ENCODE assay signal across 13 mouse cellular contexts in the genomic region with DNA sequence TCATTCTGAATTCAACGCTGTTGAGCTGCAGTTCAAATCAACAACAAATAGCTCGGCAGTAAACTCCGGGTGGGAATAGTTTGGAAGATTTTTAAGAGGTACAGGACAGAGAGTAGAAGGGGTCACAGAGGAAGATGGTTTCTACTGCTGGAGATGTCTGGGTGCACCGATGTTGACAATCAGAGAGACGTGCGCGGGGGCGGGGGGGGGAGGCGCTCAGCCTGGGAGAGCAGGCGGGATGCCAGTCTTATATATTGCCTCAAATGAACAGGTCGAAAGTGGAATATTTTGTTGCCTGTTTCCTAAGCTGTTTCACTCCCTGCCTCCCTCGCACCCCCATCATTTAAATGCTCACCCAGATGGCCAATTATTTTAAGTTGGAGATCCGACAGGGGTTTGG.
A peak's percentile ranks its signal among the peaks of the same experiment; 100 is the strongest.
DNase-seq lines count a peak whose midpoint lies in the region; ATAC-seq and TF ChIP-seq lines count a peak whose summit lies in the region.
"Had no signal": no experiment of that assay in that cellular context is flagged by ENCODE, and none has a peak within 500 bp of the region (broad histone marks: within the 10 kb centered on the region; RNA-seq: fewer than 3 reads in every experiment).

No protein-coding gene starts in this region.

- H3K9ac ChIP-seq in heart, postnatal 0 days (replicated peaks; ENCODE audit: low read depth, low read length), result no peak overlapping the region
- H3K9ac ChIP-seq in heart, adult 2 months (ENCODE audit: low read depth, low read length), result no peak overlapping the region
- no peak overlapping the region for H3K9ac ChIP-seq in embryonic facial prominence, embryonic 11.5 days (replicated peaks; ENCODE audit: low read length)
- H3K9ac ChIP-seq in forebrain, postnatal 0 days, result 0 out of 2 replicates have a peak overlapping the region, but pooled peaks have one; percentile 6
- H3K9ac ChIP-seq in midbrain, embryonic 11.5 days (ENCODE audit: low read length), result peak overlapping the region; percentile 9; the same call in 1 of the 2 replicates

- peak overlapping the region; percentile 49 for H3K4me2 ChIP-seq in heart, postnatal 0 days (ENCODE audit: low read depth, low read length)
- peak overlapping the region; percentile 19; the same call in 1 of the 2 replicates for H3K4me2 ChIP-seq in embryonic facial prominence, embryonic 11.5 days (ENCODE audit: low read depth, low read length)
- H3K4me2 ChIP-seq in forebrain, postnatal 0 days (ENCODE audit: low read depth), result peak overlapping the region; percentile 46
- peak overlapping the region; percentile 47 for H3K4me2 ChIP-seq in midbrain, embryonic 11.5 days

- intact Hi-C loops in heart, adult 2 months (cut with DNase I), result no loop called here
- intact Hi-C loops in left cerebral cortex, postnatal 25 days (cut with DNase I), result no loop called here

- 0 out of 2 replicates have a peak, but pooled peaks cover 12% of the 10 kb centered on the region for H3K4me1 ChIP-seq in heart, postnatal 0 days (ENCODE audit: control insufficient read depth, insufficient read depth)
- H3K4me1 ChIP-seq in heart, adult 2 months (ENCODE audit: control insufficient read depth, insufficient read depth, low read length), result peaks cover 1% of the 10 kb centered on the region; the same call in 1 of the 2 replicates
- no peaks in the 10 kb centered on the region for H3K4me1 ChIP-seq in embryonic facial prominence, embryonic 11.5 days (ENCODE audit: control insufficient read depth, insufficient read depth, low read length)
- H3K4me1 ChIP-seq in forebrain, postnatal 0 days (ENCODE audit: insufficient read depth), result no peaks in the 10 kb centered on the region
- peaks cover 12% of the 10 kb centered on the region; the same call in 1 of the 2 replicates for H3K4me1 ChIP-seq in midbrain, embryonic 11.5 days (ENCODE audit: control insufficient read depth, insufficient read depth, low read length)

- no peaks in the 10 kb centered on the region for H3K36me3 ChIP-seq in heart, postnatal 0 days (replicated peaks; ENCODE audit: control insufficient read depth, insufficient read depth, low read length)
- no peaks in the 10 kb centered on the region for H3K36me3 ChIP-seq in heart, adult 2 months (ENCODE audit: control insufficient read depth, insufficient read depth, low read length)
- H3K36me3 ChIP-seq in embryonic facial prominence, embryonic 11.5 days (replicated peaks; ENCODE audit: control insufficient read depth, insufficient read depth, low read depth, low read length), result no peaks in the 10 kb centered on the region
- H3K36me3 ChIP-seq in forebrain, postnatal 0 days (ENCODE audit: insufficient read depth), result no peaks in the 10 kb centered on the region
- no peaks in the 10 kb centered on the region for H3K36me3 ChIP-seq in midbrain, embryonic 11.5 days (ENCODE audit: control insufficient read depth, insufficient read depth, low read length)

- no peak for ATAC-seq in heart, postnatal 0 days (ENCODE audit: insufficient read depth, low read depth)
- no peak for ATAC-seq in embryonic facial prominence, embryonic 11.5 days (replicated peaks; ENCODE audit: insufficient number of reproducible peaks, low FRiP score, low TSS enrichment, low read depth)
- ATAC-seq in forebrain, postnatal 0 days, result no peak
- peak; percentile 61; the same call in 1 of the 2 replicates for ATAC-seq in midbrain, embryonic 11.5 days (ENCODE audit: low FRiP score)
- no peak for ATAC-seq in frontal cortex, adult (ENCODE audit: low TSS enrichment)
- ATAC-seq: activated CD4-positive, CD25-positive, alpha-beta regulatory T cell, adult 4 months had no signal

- no peak overlapping the region for H3K27ac ChIP-seq in heart, postnatal 0 days (ENCODE audit: low read depth)
- H3K27ac ChIP-seq in heart, adult 2 months, result no peak overlapping the region
- H3K27ac ChIP-seq in embryonic facial prominence, embryonic 11.5 days (replicated peaks; ENCODE audit: low read depth, low read length), result no peak overlapping the region
- H3K27ac ChIP-seq in forebrain, postnatal 0 days (ENCODE audit: low read depth, low read length), result no peak overlapping the region
- H3K27ac ChIP-seq in midbrain, embryonic 11.5 days (ENCODE audit: low read depth, low read length), result no peak overlapping the region

- no peak for TF ChIP-seq EP300 in heart, postnatal 0 days (IDR thresholded peaks at IDR 0.05; ENCODE audit: low read depth)
- no peak for TF ChIP-seq EP300 in heart, adult 2 months (IDR thresholded peaks at IDR 0.05; ENCODE audit: insufficient read depth, low read depth, low read length)

- no peaks in the 10 kb centered on the region for H3K79me2 ChIP-seq in heart, adult 2 months (replicated peaks; ENCODE audit: control insufficient read depth, insufficient read depth, low read length)

- H3K9me3 ChIP-seq in heart, postnatal 0 days (replicated peaks; ENCODE audit: control insufficient read depth, low read length), result no peaks in the 10 kb centered on the region
- H3K9me3 ChIP-seq in embryonic facial prominence, embryonic 11.5 days (replicated peaks; ENCODE audit: control insufficient read depth, low read length), result no peaks in the 10 kb centered on the region
- no peaks in the 10 kb centered on the region for H3K9me3 ChIP-seq in forebrain, postnatal 0 days (ENCODE audit: low read length)
- no peaks in the 10 kb centered on the region for H3K9me3 ChIP-seq in midbrain, embryonic 11.5 days (ENCODE audit: control insufficient read depth, low read length)
- H3K9me3 ChIP-seq: megakaryocyte, embryonic 14.5 days had no signal

- 12% methylated on average over 13 of the region's 13 CpGs for WGBS in heart, postnatal 0 days
- 17% methylated on average over 13 of the region's 13 CpGs for WGBS in heart, adult 2 months
- WGBS in embryonic facial prominence, embryonic 11.5 days, result 4% methylated on average over 13 of the region's 13 CpGs
- WGBS in forebrain, postnatal 0 days, result 1% methylated on average over 13 of the region's 13 CpGs
- WGBS in midbrain, embryonic 11.5 days, result under 1% methylated on average over 13 of the region's 13 CpGs

- H3K4me3 ChIP-seq in heart, postnatal 0 days (ENCODE audit: low read depth, low read length), result peak overlapping the region; percentile 24
- no peak overlapping the region for H3K4me3 ChIP-seq in heart, adult 2 months
- peak overlapping the region; percentile 14 for H3K4me3 ChIP-seq in embryonic facial prominence, embryonic 11.5 days (ENCODE audit: low read depth, low read length)
- H3K4me3 ChIP-seq in forebrain, postnatal 0 days (ENCODE audit: low read depth, low read length), result peak overlapping the region; percentile 20
- H3K4me3 ChIP-seq in midbrain, embryonic 11.5 days (ENCODE audit: low read depth, low read length), result peak overlapping the region; percentile 15; the same call in 1 of the 2 replicates
- H3K4me3 ChIP-seq: megakaryocyte, embryonic 14.5 days had no signal

- no peak for TF ChIP-seq POLR2A in heart, adult 2 months (IDR thresholded peaks at IDR 0.05; ENCODE audit: insufficient read depth, low read depth, low read length)

- no peak for TF ChIP-seq CTCF in heart, postnatal 0 days (IDR thresholded peaks at IDR 0.05; ENCODE audit: low read depth)
- TF ChIP-seq CTCF in heart, adult 2 months (IDR thresholded peaks at IDR 0.05), result no peak
- no peak for TF ChIP-seq CTCF in forebrain, postnatal 0 days (IDR thresholded peaks at IDR 0.05; ENCODE audit: low read depth)

- DNase-seq in heart, postnatal 0 days (ENCODE audit: low spot score), result no peak
- no peak for DNase-seq in heart, adult 2 months
- DNase-seq in embryonic facial prominence, embryonic 11.5 days (ENCODE audit: low spot score), result no peak
- no peak for DNase-seq in forebrain, postnatal 0 days
- DNase-seq in midbrain, embryonic 11.5 days (ENCODE audit: low spot score, missing footprints), result peak; percentile 87
- no peak for DNase-seq in left cerebral cortex, postnatal 25 days (ENCODE audit: low spot score in 2 of 2)
- DNase-seq in cerebellum, postnatal 14 days, result no peak
- DNase-seq: right cerebral cortex, postnatal 14 days; thymus, postnatal 14 days had no signal

- no peaks in the 10 kb centered on the region for H3K27me3 ChIP-seq in heart, postnatal 0 days (ENCODE audit: control insufficient read depth, insufficient read depth, low read length)
- no peaks in the 10 kb centered on the region for H3K27me3 ChIP-seq in heart, adult 2 months (ENCODE audit: control insufficient read depth, insufficient read depth, low read length)
- H3K27me3 ChIP-seq in embryonic facial prominence, embryonic 11.5 days (ENCODE audit: control insufficient read depth, insufficient read depth, low read length), result no peaks in the 10 kb centered on the region
- H3K27me3 ChIP-seq in forebrain, postnatal 0 days (ENCODE audit: insufficient read depth, low read length), result no peaks in the 10 kb centered on the region
- H3K27me3 ChIP-seq in midbrain, embryonic 11.5 days (ENCODE audit: control insufficient read depth, insufficient read depth, low read length), result no peaks in the 10 kb centered on the region
- H3K27me3 ChIP-seq: CH12.LX had no signal

Comparison
In these comparisons a context has a peak if more than half of its experiments do, and no peak if none do; other contexts are left out.
1. H3K9ac ChIP-seq: peak in forebrain, postnatal 0 days (single experiment) and midbrain, embryonic 11.5 days (single experiment); none in heart, postnatal 0 days (single experiment), heart, adult 2 months (single experiment) and embryonic facial prominence, embryonic 11.5 days (single experiment).
2. Peak in every context shown above with its lines, with median percentiles within 50 percentile points of each other: H3K4me2 ChIP-seq.